In the genomic region with DNA sequence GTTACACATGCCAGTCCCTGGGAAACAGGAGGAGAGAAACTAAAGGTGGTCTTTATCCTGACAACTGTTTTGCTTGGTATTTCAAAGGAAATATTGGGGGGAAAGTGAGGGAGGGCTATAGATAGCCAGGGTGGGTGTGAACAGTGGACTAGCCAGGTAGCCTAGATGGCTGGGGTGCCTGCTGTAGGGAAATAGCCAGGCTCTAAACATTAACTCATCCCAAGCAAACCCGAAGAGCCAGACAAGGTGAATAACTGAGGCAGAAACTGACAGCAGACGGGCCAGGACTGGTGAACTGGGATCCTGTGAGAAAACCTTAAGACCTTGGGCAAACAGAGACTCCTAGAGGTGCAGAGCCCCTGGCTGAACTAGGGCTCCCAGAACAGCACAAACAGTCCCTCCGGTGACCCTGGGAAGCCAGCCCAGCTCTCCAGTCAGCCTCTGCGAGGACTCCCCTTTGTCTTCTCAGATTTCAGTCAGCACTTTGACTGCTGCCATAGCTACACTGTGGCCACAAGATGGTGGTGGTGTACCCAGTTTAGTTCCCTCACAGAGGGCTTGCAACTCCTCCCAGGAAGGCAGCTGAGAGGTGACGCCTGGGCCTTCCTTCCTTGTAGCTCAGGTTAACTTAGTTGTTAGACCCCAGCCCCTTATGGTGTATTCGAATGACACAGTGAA, we compare ENCODE assay signal across 8 mouse cellular contexts. TPM values are rescaled to one million over a fixed set of nuclear protein-coding genes. Genes with fewer than 3 reads are reported as not detected.
DNase-seq lines count a peak whose midpoint lies in the region; ATAC-seq and TF ChIP-seq lines count a peak whose summit lies in the region.

No protein-coding gene starts in this region.

- H3K27me3 ChIP-seq in heart, embryonic 11.5 days (ENCODE audit: control insufficient read depth, insufficient read depth, low read length): no peaks in the 10 kb centered on the region
- no peaks in the 10 kb centered on the region for H3K27me3 ChIP-seq in kidney, embryonic 14.5 days (ENCODE audit: control insufficient read depth, insufficient read depth, low read length)
- no peaks in the 10 kb centered on the region for H3K27me3 ChIP-seq in limb, embryonic 15.5 days
- no peaks in the 10 kb centered on the region for H3K27me3 ChIP-seq in stomach, postnatal 0 days (ENCODE audit: control insufficient read depth, insufficient read depth, low read length)

- H3K36me3 ChIP-seq in heart, embryonic 11.5 days (ENCODE audit: control insufficient read depth, insufficient read depth, low read length): peaks cover 40% of the 10 kb centered on the region
- H3K36me3 ChIP-seq in kidney, embryonic 14.5 days (ENCODE audit: control insufficient read depth, insufficient read depth, low read length): peaks cover 50% of the 10 kb centered on the region
- H3K36me3 ChIP-seq in limb, embryonic 15.5 days: peaks cover 46% of the 10 kb centered on the region
- H3K36me3 ChIP-seq in stomach, postnatal 0 days (ENCODE audit: control insufficient read depth, insufficient read depth, low read length): peaks cover 26% of the 10 kb centered on the region

- peak overlapping the region; percentile 22; the same call in 1 of the 2 replicates for H3K9ac ChIP-seq in heart, embryonic 11.5 days (ENCODE audit: low read depth, low read length)
- H3K9ac ChIP-seq in kidney, embryonic 14.5 days (ENCODE audit: low read depth, low read length): peak overlapping the region; percentile 25; the same call in 1 of the 2 replicates
- H3K9ac ChIP-seq in limb, embryonic 15.5 days: no peak overlapping the region
- H3K9ac ChIP-seq in stomach, postnatal 0 days (ENCODE audit: low read length): 0 out of 2 replicates have a peak overlapping the region, but pooled peaks have one; percentile 8

- peak; percentile 69 for ATAC-seq in heart, embryonic 11.5 days (replicated peaks; ENCODE audit: insufficient number of reproducible peaks, low FRiP score, low TSS enrichment)
- ATAC-seq in kidney, embryonic 14.5 days (ENCODE audit: low FRiP score, low TSS enrichment): peak; percentile 85
- ATAC-seq in limb, embryonic 15.5 days (ENCODE audit: insufficient number of reproducible peaks, low FRiP score, low TSS enrichment, low read depth): peak; percentile 68
- peak; percentile 59 for ATAC-seq in monocyte, adult 5-6 weeks (replicated peaks; ENCODE audit: insufficient number of reproducible peaks, low FRiP score, low TSS enrichment, poor library complexity, severe bottlenecking)
- peak; percentile 77 for ATAC-seq in stomach, postnatal 0 days (ENCODE audit: low FRiP score, low TSS enrichment)

- 22% methylated on average over 6 of the region's 6 CpGs for WGBS in heart, embryonic 11.5 days (ENCODE audit: insufficient replicate concordance)
- WGBS in kidney, embryonic 14.5 days: 19% methylated on average over 6 of the region's 6 CpGs
- 27% methylated on average over 6 of the region's 6 CpGs for WGBS in limb, embryonic 15.5 days
- WGBS in stomach, postnatal 0 days: 22% methylated on average over 6 of the region's 6 CpGs

- DNase-seq in B cell, adult 2 months: peak; percentile 46 to 53
- DNase-seq in adrenal gland, postnatal 25 days: peak; percentile 70
- peak; percentile 77 for DNase-seq in stomach, postnatal 0 days (ENCODE audit: low spot score)

- no peak for TF ChIP-seq POLR2A in embryonic fibroblast, embryonic 13.5 days (IDR thresholded peaks at IDR 0.05; ENCODE audit: low read depth, low read length)

- H3K4me1 ChIP-seq in embryonic fibroblast, embryonic 13.5 days (ENCODE audit: control insufficient read depth, insufficient read depth, low read length): no peaks in the 10 kb centered on the region
- H3K4me1 ChIP-seq in heart, embryonic 11.5 days (ENCODE audit: control insufficient read depth, insufficient read depth, low read length): peaks cover 6% of the 10 kb centered on the region; the same call in 1 of the 2 replicates
- H3K4me1 ChIP-seq in kidney, embryonic 14.5 days (ENCODE audit: control insufficient read depth, insufficient read depth, low read length): peaks cover 20% of the 10 kb centered on the region; the same call in 1 of the 2 replicates
- peaks cover 11% of the 10 kb centered on the region; the same call in 1 of the 2 replicates for H3K4me1 ChIP-seq in limb, embryonic 15.5 days
- H3K4me1 ChIP-seq in stomach, postnatal 0 days (replicated peaks; ENCODE audit: control insufficient read depth, insufficient read depth): no peaks in the 10 kb centered on the region

- peak; percentile 79; the same call in 1 of the 2 replicates for TF ChIP-seq CTCF in embryonic fibroblast, embryonic 13.5 days (IDR thresholded peaks at IDR 0.05; ENCODE audit: borderline replicate concordance, insufficient read depth, low read length)
- TF ChIP-seq CTCF in stomach, postnatal 0 days (IDR thresholded peaks at IDR 0.05; ENCODE audit: low read depth): peak; percentile 94

- no peak overlapping the region for H3K4me2 ChIP-seq in heart, embryonic 11.5 days
- H3K4me2 ChIP-seq in kidney, embryonic 14.5 days (replicated peaks; ENCODE audit: low read depth, low read length): 0 out of 2 replicates have a peak overlapping the region, but pooled peaks have one; percentile 1
- H3K4me2 ChIP-seq in limb, embryonic 15.5 days: no peak overlapping the region
- H3K4me2 ChIP-seq in stomach, postnatal 0 days (replicated peaks; ENCODE audit: low read depth): no peak overlapping the region

- H3K27ac ChIP-seq in embryonic fibroblast, embryonic 13.5 days (ENCODE audit: insufficient read depth, low read length): 0 out of 2 replicates have a peak overlapping the region, but pooled peaks have one; percentile 29
- peak overlapping the region; percentile 22; the same call in 1 of the 2 replicates for H3K27ac ChIP-seq in heart, embryonic 11.5 days (ENCODE audit: low read depth, low read length)
- H3K27ac ChIP-seq in kidney, embryonic 14.5 days (ENCODE audit: low read depth, low read length): peak overlapping the region; percentile 76
- peak overlapping the region; percentile 43 for H3K27ac ChIP-seq in limb, embryonic 15.5 days
- peak overlapping the region; percentile 58; the same call in 1 of the 2 replicates for H3K27ac ChIP-seq in stomach, postnatal 0 days (replicated peaks)

- no peak for TF ChIP-seq EP300 in stomach, postnatal 0 days (optimal IDR thresholded peaks at IDR 0.05)

- no peak overlapping the region for H3K4me3 ChIP-seq in embryonic fibroblast, embryonic 13.5 days (ENCODE audit: insufficient read depth, low read length)
- no peak overlapping the region for H3K4me3 ChIP-seq in heart, embryonic 11.5 days (ENCODE audit: low read depth, low read length)
- no peak overlapping the region for H3K4me3 ChIP-seq in kidney, embryonic 14.5 days (ENCODE audit: low read length)
- H3K4me3 ChIP-seq in limb, embryonic 15.5 days: no peak overlapping the region
- no peak overlapping the region for H3K4me3 ChIP-seq in stomach, postnatal 0 days (ENCODE audit: low read depth, low read length)

- H3K9me3 ChIP-seq in heart, embryonic 11.5 days (replicated peaks; ENCODE audit: control insufficient read depth, low read length): no peaks in the 10 kb centered on the region
- no peaks in the 10 kb centered on the region for H3K9me3 ChIP-seq in kidney, embryonic 14.5 days (ENCODE audit: control insufficient read depth, low read length)
- no peaks in the 10 kb centered on the region for H3K9me3 ChIP-seq in limb, embryonic 15.5 days
- no peaks in the 10 kb centered on the region for H3K9me3 ChIP-seq in stomach, postnatal 0 days (ENCODE audit: control insufficient read depth, low read length)

RNA-seq across cellular contexts. Expression of gene Cdc25a, which starts 19.2 kb away (rescaled TPM):
- 11.5 and 12.9 TPM in 2 replicates for total RNA-seq in adrenal gland, postnatal 25 days (2021)
- 19.6 and 21.9 TPM in 2 replicates for polyA plus RNA-seq in embryonic fibroblast, embryonic 13.5 days (2011; ENCODE audit: insufficient read length, low read depth, missing spikeins)
- polyA plus RNA-seq in heart, embryonic 11.5 days (2014; fragmentation: Nextera tagmentation; extraction: Ambion mirVana): 22.0 and 23.7 TPM in 2 replicates
- polyA plus RNA-seq in kidney, embryonic 14.5 days (2014; fragmentation: Nextera tagmentation; extraction: Ambion mirVana): 21.1 and 31.6 TPM in 2 replicates
- polyA plus RNA-seq in limb, embryonic 15.5 days (2015; fragmentation: Nextera tagmentation; extraction: Ambion mirVana): 25.4 and 27.1 TPM in 2 replicates
- total RNA-seq in monocyte, adult 5-6 weeks (2017): 4.2 to 9.1 TPM (median 8.0 TPM) in 3 replicates
- polyA plus RNA-seq in stomach, postnatal 0 days (2015; fragmentation: Nextera tagmentation; extraction: Ambion mirVana): 17.8 and 18.4 TPM in 2 replicates

RNA-seq across cellular contexts. Expression of gene Map4, which starts 36.7 kb away (rescaled TPM):
- total RNA-seq in adrenal gland, postnatal 25 days (2021): 83.4 and 92.8 TPM in 2 replicates
- polyA plus RNA-seq in embryonic fibroblast, embryonic 13.5 days (2011; ENCODE audit: insufficient read length, low read depth, missing spikeins): 220 and 222 TPM in 2 replicates
- 64.9 and 93.6 TPM in 2 replicates for polyA plus RNA-seq in heart, embryonic 11.5 days (2014; fragmentation: Nextera tagmentation; extraction: Ambion mirVana)
- 35.1 and 54.6 TPM in 2 replicates for polyA plus RNA-seq in kidney, embryonic 14.5 days (2014; fragmentation: Nextera tagmentation; extraction: Ambion mirVana)
- 67.1 and 80.0 TPM in 2 replicates for polyA plus RNA-seq in limb, embryonic 15.5 days (2015; fragmentation: Nextera tagmentation; extraction: Ambion mirVana)
- 43.2 to 82.6 TPM (median 44.6 TPM) in 3 replicates for total RNA-seq in monocyte, adult 5-6 weeks (2017)
- polyA plus RNA-seq in stomach, postnatal 0 days (2015; fragmentation: Nextera tagmentation; extraction: Ambion mirVana): 25.4 and 28.1 TPM in 2 replicates

RNA-seq across cellular contexts. Expression of gene Camp, which starts 45.1 kb away (rescaled TPM):
- not detected in 2 replicates for total RNA-seq in adrenal gland, postnatal 25 days (2021)
- not detected in 2 replicates for polyA plus RNA-seq in embryonic fibroblast, embryonic 13.5 days (2011; ENCODE audit: insufficient read length, low read depth, missing spikeins)
- 1.1 TPM in 1 of 2 replicates, not detected in the other for polyA plus RNA-seq in heart, embryonic 11.5 days (2014; fragmentation: Nextera tagmentation; extraction: Ambion mirVana)
- polyA plus RNA-seq in kidney, embryonic 14.5 days (2014; fragmentation: Nextera tagmentation; extraction: Ambion mirVana): 0.27 TPM in 1 of 2 replicates, not detected in the other
- 2.8 and 3.3 TPM in 2 replicates for polyA plus RNA-seq in limb, embryonic 15.5 days (2015; fragmentation: Nextera tagmentation; extraction: Ambion mirVana)
- not detected in 3 replicates for total RNA-seq in monocyte, adult 5-6 weeks (2017)
- polyA plus RNA-seq in stomach, postnatal 0 days (2015; fragmentation: Nextera tagmentation; extraction: Ambion mirVana): 1.5 and 2.2 TPM in 2 replicates

Comparison
In these comparisons a context has a peak if more than half of its experiments do, and no peak if none do; other contexts are left out.
1. H3K27ac ChIP-seq: peak in every context shown above with its lines; median percentile 76 in kidney, embryonic 14.5 days; 58 in stomach, postnatal 0 days; 43 in limb, embryonic 15.5 days; 29 in embryonic fibroblast, embryonic 13.5 days; 22 in heart, embryonic 11.5 days.